Mouse (Mus musculus) ES-Bruce4 (cell line): Measurements from ENCODE around the gene Mamstr.

Experiments
- CTCF ChIP-seq: IDR thresholded peaks from one replicate; pipeline ENCODE4 v1.8.1; 2011; ENCODE audit warnings: low read depth, low read length
- EP300 ChIP-seq: IDR thresholded peaks from 2 replicates; pipeline ENCODE4 v1.6.1; 2011; ENCODE audit warnings: low read depth, low read length; ENCODE audit not compliant: insufficient read depth
- POLR2A ChIP-seq: IDR thresholded peaks from one replicate; pipeline ENCODE4 v1.8.1; 2011; ENCODE audit warnings: low read length; ENCODE audit not compliant: insufficient read depth

DNA sequence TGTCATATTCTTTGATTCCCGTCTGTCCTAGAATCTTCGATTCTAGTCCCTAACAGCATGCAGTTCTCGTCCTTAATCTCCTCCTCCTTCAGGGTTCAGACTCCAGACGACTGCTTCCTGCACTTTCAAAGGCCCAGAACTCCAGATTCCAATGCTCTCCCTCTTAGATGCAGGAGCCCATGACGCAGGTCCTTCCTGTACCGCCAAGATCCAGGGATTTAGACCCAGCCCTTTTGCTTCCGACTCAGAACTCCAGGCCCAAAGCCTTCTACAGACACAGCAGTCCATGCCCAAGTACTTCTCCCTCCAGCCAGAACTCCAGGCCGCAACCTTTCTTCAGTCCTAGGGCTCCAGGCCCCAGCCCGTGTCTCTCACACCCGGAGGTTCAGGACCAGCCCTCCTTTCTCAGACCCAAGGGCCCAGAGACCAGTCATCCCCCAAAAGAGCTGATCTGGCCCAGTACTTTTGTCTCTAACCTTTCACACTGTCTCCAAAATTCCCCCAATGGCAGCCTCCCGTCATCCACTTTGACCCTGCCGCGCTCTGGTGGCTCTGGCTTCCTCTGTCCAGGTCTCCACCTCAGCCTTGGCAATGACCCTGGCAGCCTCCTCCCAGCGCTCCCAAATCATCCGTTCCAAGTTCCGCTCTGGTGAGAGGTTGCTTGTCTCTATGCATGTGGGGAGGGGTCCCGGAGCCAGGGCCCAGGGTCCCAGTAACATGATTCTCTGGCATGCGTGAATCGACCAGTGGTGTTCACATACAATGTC, 597 bp downstream of the Mamstr start:
- TF ChIP-seq CTCF: no peak
- TF ChIP-seq POLR2A: no peak
- TF ChIP-seq EP300: no peak
